Mouse (Mus musculus): Measurements from ENCODE around the gene Bbs2.

The Bbs2 gene

GRCm38 (mm10) chr8:94104146-94104545 lies 5.4 kb upstream of the Bbs2 start:
- peak; percentile 37 to 77 for DNase-seq (ENCODE audit: inconsistent age in 2 of 2, low spot score in 1 of 2)

GRCm38 (mm10) chr8:94098996-94099395 lies 268 bp upstream of the Bbs2 start:
- DNase-seq (ENCODE audit: inconsistent age in 2 of 2, low spot score in 1 of 2): no peak

GRCm38 (mm10) chr8:94094281-94094680 lies 4.4 kb downstream of the Bbs2 start:
- DNase-seq (ENCODE audit: inconsistent age in 2 of 2, low spot score in 1 of 2): no peak

GRCm38 (mm10) chr8:94092848-94093247 lies 5.9 kb downstream of the Bbs2 start:
- peak in 1 of 2 experiments; percentile 26 for DNase-seq (ENCODE audit: inconsistent age in 2 of 2, low spot score in 1 of 2)

- no peak for DNase-seq (ENCODE audit: inconsistent age in 2 of 2, low spot score in 1 of 2)
These were observed 9.0 kb downstream of the Bbs2 start for GRCm38 (mm10) chr8:94089715-94090114.

GRCm38 (mm10) chr8:94087964-94088363 lies 10.8 kb downstream of the Bbs2 start:
- no peak for DNase-seq (ENCODE audit: inconsistent age in 2 of 2, low spot score in 1 of 2)

- no peak for DNase-seq (ENCODE audit: inconsistent age in 2 of 2, low spot score in 1 of 2)
These were observed 22.1 kb downstream of the Bbs2 start for GRCm38 (mm10) chr8:94076461-94077192.

GRCm38 (mm10) chr8:94068793-94069192 lies 29.9 kb downstream of the Bbs2 start:
- DNase-seq (ENCODE audit: inconsistent age in 2 of 2, low spot score in 1 of 2): no peak

GRCm38 (mm10) chr8:94066121-94066863 lies 32.4 kb downstream of the Bbs2 start:
- DNase-seq (ENCODE audit: inconsistent age in 2 of 2, low spot score in 1 of 2): no peak

GRCm38 (mm10) chr8:94057157-94057854 lies 41.4 kb downstream of the Bbs2 start:
- DNase-seq (ENCODE audit: inconsistent age in 2 of 2, low spot score in 1 of 2): peak; percentile 19 to 74

- no peak for DNase-seq (ENCODE audit: inconsistent age in 2 of 2, low spot score in 1 of 2)
These were observed 46.0 kb downstream of the Bbs2 start for GRCm38 (mm10) chr8:94052696-94053095.

- DNase-seq (ENCODE audit: inconsistent age in 2 of 2, low spot score in 1 of 2): no peak
These were observed 50.9 kb downstream of the Bbs2 start for GRCm38 (mm10) chr8:94047845-94048244.

- peak; percentile 21 to 70 for DNase-seq (ENCODE audit: inconsistent age in 2 of 2, low spot score in 1 of 2)
These were observed 60.9 kb downstream of the Bbs2 start for GRCm38 (mm10) chr8:94037806-94038205.

GRCm38 (mm10) chr8:94036944-94037524 lies 61.7 kb downstream of the Bbs2 start, which contains the start of the genes Nudt21 and Ogfod1:
Nudt21 (minus strand) TSS chr8:94037031.
Ogfod1 (plus strand) TSS chr8:94037198.
- DNase-seq (ENCODE audit: inconsistent age in 2 of 2, low spot score in 1 of 2): peak; percentile 95 to 98

- DNase-seq (ENCODE audit: inconsistent age in 2 of 2, low spot score in 1 of 2): peak; percentile 81 to 92
These were observed 62.2 kb downstream of the Bbs2 start for GRCm38 (mm10) chr8:94036541-94036940.

GRCm38 (mm10) chr8:94035200-94035599 lies 63.5 kb downstream of the Bbs2 start:
- DNase-seq (ENCODE audit: inconsistent age in 2 of 2, low spot score in 1 of 2): peak in 1 of 2 experiments; percentile 25

GRCm38 (mm10) chr8:94033601-94034000 lies 65.1 kb downstream of the Bbs2 start:
- DNase-seq (ENCODE audit: inconsistent age in 2 of 2, low spot score in 1 of 2): no peak

GRCm38 (mm10) chr8:94029701-94030100 lies 69.0 kb downstream of the Bbs2 start:
- no peak for DNase-seq (ENCODE audit: inconsistent age in 2 of 2, low spot score in 1 of 2)

GRCm38 (mm10) chr8:94023916-94024315 lies 74.8 kb downstream of the Bbs2 start:
- DNase-seq (ENCODE audit: inconsistent age in 2 of 2, low spot score in 1 of 2): no peak
